Mouse (Mus musculus) 3T3-L1 (cell line): ENCODE measurements around the gene Spata13.

Source experiments
- DNase-seq: peaks from one replicate; pipeline ENCODE4 v3.0.0-alpha.2; 2015; ENCODE audit warnings: low read depth, low spot score

Spata13 gene

DNA sequence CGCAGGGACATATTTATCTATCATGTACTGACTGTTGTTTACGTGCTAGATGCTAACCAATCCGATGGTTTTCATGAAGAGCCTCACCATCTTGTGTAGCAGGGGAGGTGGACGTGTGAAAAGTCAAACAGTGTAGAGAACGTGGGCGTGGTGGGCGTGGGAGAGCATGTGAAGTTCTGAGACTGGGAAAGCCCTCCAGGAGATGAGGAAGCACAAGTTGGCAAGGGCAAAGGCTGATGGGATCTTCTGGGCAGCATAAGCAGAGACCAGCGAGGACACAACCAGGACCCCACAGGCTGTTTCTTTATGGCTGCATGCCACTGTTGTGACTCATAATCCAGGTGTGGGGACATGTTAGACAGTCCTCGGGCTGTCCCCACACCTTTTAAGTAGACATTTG lies 5.4 kb downstream of the Spata13 start:
- no peak for DNase-seq

GRCm38 (mm10) chr14:60641120-60641519 lies 7.3 kb downstream of the Spata13 start:
- no peak for DNase-seq

- no peak for DNase-seq
Observed at GRCm38 (mm10) chr14:60642131-60642530, 8.3 kb downstream of the Spata13 start.

- DNase-seq, result no peak
Observed at GRCm38 (mm10) chr14:60643098-60643870, 9.5 kb downstream of the Spata13 start.

- no peak for DNase-seq
Observed at GRCm38 (mm10) chr14:60646373-60646772, 12.6 kb downstream of the Spata13 start.

DNA sequence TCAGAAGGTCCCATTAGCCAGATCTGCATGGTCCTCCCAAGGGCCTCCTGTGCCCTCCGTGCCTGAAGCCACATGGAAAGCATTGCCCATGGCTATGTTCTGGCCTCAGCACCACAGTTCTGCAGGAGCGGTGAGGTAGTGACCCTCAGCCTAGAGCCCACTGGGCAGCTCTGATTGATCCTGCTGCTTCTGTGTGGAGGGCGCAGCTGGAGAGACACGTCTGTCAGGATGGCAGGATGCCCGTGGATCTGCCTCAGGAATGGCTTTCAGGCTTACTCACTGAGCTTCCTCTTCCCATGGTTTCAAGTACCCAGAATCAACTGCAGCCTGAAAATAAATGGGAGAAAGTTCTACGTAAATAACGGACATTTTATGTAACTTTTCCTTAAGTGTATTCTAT lies 14.1 kb downstream of the Spata13 start:
- no peak for DNase-seq

- no peak for DNase-seq
Observed at GRCm38 (mm10) chr14:60648956-60649355, 15.2 kb downstream of the Spata13 start.

DNA sequence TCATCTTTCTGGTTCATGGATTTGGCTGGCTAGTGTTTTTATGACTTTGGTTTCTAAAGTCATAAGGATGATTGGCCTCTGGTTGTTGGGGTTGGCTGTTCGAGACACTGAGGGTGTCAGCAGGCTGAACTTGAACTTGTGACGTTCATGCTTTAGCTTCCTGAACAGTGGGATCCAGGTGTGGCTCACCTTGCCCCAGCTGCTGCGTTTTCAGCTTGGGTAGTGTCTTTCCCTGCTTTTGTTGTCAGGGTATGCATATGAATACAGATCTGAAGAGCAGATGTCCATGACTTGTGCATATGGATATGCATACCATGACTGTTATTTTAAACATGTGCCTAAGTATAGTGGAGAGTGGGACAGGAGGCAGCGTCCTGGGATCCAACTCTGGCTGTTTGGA lies 19.4 kb downstream of the Spata13 start:
- DNase-seq, result no peak

DNA sequence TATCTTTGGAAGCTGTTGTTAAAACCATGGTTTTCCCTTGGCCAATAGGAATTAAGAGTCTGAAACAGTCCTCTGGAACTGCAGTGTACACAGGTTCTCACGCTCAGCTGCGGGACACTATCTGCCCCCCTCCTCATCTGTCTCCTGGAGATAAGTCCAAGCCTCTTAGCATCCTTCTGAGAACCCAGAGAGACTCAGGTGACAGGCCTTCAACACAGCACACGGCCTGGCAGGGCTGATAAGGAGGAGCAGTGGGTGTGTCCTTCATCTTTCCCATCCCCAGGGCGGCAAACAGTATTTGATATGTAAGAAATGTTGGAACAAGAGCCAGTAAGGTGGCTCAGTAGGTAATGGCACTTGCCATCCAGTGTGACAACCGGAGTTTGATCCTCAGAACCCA lies 20.2 kb downstream of the Spata13 start:
- DNase-seq, result no peak

- DNase-seq, result no peak
Observed at GRCm38 (mm10) chr14:60654708-60655107, 20.9 kb downstream of the Spata13 start.

DNA sequence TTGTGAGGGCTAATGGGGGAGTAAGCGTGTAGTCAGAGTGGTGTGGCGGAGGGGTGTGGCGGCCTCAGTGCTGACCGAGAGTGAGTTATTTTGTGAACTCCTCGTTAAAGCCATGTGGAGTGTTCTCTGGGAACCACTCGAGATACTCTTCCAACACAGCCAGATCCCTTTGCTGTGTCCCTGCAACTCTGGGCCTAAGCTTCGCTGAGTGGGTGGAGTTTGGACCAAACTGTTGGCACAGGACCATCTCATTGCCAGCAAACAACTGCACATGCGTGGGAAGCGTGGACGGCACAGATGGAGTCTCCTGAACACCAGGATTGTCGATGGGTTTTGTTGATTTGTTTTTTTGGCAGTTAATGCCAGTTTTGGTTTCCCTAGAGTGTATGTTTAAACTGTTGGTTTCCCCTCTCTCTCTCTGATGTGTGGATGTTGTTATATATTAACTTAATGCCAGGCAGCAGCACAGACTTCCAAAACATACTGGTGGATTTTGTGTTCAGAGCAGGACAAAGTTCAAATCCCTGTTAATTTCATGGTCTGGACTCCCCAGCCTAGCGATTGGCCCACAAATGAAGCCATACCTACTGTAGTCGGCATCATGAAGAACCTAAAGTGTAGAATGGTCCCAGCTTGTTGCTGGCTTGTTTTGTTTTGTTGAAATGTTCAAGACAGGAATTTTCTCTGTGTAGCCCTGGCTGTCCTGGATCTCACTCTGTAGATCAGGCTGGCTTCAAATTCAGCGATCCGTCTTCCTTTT lies 22.3 kb downstream of the Spata13 start:
- DNase-seq, result no peak

DNA sequence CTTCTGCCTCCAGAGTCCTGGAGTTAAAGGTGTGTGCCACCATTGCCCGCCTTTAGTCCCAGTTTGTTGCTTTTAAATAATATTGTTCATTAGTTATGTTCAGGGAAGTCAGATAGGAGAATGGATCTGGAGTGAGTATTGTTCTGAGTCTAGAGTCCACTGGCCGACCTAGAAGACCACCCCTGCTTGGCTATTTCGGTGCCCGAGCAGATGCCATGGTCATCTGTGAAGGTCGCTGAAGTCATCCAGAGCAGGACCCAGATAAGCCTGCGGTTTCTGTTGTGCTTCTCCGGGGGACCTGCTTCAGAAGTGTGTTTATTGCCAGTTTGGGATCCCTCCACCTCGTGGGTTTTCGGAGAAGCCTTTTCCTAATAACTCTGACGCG lies 22.9 kb downstream of the Spata13 start:
- no peak for DNase-seq

DNA sequence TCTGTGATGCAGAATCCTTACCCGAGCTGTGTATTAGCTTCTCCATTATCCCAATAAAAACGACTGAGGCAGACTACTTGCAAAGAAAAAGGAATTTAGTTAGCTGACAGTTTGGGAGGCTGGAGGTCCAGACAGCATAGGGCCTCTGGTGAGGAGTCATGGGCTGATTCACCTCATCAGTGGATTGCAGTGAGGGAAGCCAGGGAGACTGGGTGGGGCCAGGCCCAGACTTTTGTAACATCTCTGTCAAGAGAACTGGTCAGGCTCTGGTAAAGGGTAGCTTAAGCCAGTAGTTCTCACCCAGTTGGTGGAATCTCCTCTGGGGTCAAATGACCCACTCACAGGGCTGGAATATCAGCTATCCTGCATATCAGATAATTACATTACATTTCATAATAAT lies 24.1 kb downstream of the Spata13 start:
- DNase-seq, result no peak

- no peak for DNase-seq
Observed at GRCm38 (mm10) chr14:60659498-60659897, 25.7 kb downstream of the Spata13 start.

DNA sequence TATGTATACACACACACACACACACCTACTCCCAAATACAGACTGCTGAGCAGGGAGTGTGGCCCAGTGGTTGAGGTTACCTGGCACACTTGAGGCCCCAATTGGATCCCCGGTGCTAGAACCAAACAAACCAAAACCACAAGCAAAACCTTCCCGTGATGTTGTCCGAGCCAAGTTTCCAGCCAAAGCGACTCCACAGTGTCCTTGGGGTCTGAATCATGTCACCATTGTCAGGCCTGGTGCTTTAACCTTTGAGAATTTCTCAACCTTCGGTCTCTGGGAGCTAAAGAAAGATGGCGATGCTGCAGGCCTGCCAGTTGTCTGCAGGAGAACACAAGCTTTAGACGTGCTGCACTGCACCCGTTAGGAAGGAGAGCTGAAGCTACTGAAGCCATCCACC lies 26.8 kb downstream of the Spata13 start:
- no peak for DNase-seq

DNA sequence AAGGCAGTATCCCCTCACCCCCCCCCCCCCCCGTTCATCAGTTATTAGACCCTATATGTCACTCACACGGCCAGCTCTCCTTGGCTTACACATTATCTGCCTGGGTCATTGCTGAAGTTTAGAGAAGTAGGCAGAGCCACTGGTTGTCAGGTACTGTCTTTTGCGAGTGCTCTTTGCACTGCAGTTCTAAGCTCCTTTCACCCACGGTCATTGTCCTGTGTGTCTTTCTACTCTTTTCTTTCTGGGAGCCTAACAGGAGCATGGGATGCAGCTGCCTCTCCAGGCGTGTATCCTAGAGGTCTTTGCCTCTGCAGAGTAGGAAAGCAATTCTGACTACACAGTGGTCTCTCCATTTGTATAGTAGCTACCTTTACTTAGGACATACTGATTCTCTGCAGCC lies 27.5 kb downstream of the Spata13 start:
- no peak for DNase-seq

DNA sequence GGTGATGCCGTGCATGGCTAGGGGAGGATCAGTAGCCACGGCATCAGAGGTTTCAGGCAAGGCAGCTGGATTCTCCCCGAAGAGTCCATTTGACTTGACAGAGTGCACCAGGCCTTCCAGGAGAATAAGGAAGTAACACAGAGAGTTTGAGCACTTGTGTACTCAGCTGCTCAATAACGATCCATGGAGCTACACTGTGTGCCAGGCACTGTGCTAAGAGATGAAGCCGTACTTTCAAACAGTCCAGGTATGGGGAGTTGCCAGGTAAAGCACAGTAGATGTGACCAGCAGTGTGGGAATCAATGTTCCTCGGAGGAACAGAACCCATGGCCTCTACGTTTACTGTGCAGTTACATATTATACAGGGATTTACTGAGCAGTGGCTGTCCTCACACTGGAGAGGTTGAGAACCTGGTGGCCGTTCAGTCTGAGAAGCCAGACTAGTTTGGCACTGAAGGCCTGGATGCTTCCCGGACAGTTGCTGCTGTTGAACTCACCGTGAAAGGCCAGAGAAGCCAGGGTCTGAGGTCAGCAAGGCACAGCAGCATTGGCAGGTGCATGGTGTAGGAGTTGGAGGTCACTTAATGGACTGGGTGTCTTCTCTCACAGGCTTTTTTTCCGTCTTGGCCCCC lies 29.6 kb downstream of the Spata13 start:
- DNase-seq, result no peak

- DNase-seq, result no peak
Observed at GRCm38 (mm10) chr14:60664641-60665040, 30.8 kb downstream of the Spata13 start.

GRCm38 (mm10) chr14:60665263-60665662 lies 31.5 kb downstream of the Spata13 start:
- no peak for DNase-seq

DNA sequence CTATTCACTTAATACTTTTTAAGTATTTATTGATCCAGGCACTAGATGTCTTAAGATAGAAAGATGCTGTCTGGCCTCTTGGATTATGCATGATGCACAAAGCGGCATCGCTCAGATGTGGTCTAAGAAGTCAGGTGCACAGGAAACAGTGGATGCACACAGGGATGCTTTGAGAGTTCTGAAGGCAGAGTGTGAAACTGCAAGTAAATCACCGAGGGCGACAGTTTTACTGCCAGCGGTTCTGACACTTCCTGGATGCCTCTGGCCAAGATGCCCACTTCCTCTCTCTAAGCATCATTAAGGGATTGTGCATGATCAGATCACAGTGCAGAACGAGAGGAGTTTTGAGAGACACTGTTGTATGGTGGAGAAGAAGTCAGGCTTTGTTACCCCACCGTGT lies 32.5 kb downstream of the Spata13 start:
- no peak for DNase-seq

- no peak for DNase-seq
Observed at GRCm38 (mm10) chr14:60670191-60670590, 36.4 kb downstream of the Spata13 start.

DNA sequence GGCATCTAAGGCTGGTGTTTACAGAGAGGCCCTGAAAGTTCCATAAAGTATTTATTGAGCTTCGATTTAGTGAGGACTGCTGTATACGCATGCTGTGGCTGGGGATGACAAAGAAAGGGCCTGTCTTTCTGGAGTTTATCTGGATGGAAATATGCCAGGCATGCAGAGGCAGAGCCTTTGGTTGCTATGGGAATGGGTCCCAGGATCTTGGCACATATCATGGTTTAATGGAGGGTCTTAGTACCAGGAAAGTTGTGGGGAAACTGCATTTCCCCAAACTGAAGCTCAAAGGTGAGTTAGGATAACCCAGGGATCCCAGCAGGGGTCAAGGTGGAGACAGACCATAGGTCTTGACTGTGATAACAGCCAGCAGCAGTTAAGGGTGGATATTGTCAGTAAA lies 37.7 kb downstream of the Spata13 start:
- no peak for DNase-seq

DNA sequence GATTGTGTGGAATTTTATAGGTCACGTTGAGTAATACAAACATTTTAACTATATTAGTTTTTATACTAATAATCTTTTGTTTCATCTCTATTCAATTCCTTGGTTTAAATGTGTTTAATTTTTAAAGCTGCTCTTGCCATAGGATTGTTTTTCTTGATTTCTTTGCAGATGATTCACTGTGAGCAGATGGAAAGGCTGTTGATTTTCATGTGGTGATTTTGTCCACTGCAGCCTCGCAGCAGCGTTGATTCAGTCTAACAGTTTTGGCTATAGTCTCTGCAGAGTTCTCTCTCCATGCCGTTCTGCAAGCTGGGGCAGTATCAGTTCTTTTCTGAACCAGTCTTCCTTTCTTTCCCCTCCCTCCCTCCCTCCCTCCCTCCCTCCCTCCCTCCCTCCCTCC lies 41.9 kb downstream of the Spata13 start:
- DNase-seq, result no peak
